Mouse (Mus musculus): Measurements from ENCODE around the gene Ubxn1.

DNA sequence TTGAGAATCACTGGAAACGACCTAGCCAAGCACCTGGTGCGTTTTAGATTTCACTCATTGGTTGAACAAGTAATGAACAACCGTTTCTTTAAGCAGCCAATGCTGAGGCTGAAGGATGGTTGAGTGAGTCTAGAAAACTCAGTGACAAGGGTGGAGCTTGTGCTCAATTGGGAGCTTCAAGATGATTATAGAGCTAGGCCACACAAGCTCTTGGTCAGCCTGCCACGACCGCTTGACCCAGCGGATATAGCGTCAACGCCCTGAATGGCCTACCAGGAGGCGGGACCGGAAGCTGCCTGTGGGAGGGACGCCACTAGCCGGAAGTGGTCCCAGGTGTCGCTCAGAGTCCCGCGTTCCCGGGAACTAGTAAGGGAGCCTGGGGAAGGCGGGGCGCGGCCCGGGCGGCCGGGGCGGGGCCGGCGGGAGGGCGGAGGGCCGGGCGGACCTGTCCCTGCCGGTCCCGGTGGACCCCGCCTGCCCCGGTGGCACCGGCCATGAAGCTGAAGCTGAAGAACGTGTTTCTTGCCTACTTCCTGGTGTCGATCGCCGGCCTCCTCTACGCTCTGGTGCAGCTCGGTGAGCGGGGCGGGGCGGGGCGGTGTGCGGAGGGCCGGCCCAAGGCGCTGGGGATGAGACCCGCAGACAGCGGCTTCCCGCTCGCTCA lies 48.9 kb downstream of the Ubxn1 start, which contains the start of gene B3gat3:
- TF ChIP-seq POLR2A (IDR thresholded peaks at IDR 0.05; ENCODE audit: borderline replicate concordance, extremely low read depth, low read depth, low read length) = peak; percentile 96
- TF ChIP-seq CTCF (IDR thresholded peaks at IDR 0.05; ENCODE audit: insufficient read depth, low read length) = no peak

Data from lung, adult 2 months (tissue).